ENCODE assay signal across 18 mouse cellular contexts in the genomic region with DNA sequence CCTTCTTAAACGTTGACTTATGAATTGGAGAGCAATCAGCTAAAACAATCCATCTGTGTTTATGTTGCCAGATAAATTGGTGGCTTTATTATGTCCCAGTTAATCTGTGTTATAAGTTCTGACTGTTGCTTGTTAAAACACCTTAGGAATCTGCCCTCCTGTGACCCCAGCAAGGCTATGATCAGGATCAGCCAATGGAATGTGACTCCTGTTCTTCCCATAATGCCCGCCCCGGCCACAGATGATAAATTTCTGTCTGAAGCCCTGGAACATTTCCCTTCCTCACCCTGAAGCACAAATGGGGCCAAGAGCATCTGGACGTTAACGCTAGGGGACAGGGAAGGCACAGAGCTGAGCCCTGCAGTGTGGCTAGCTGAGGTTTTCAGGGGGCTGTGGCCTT. TPM values are rescaled to one million over a fixed set of nuclear protein-coding genes. Genes with fewer than 3 reads are reported as not detected.
DNase-seq lines count a peak whose midpoint lies in the region; ATAC-seq and TF ChIP-seq lines count a peak whose summit lies in the region.
"Had no signal": no experiment of that assay in that cellular context is flagged by ENCODE, and none has a peak within 500 bp of the region (broad histone marks: within the 10 kb centered on the region; RNA-seq: fewer than 3 reads in every experiment).

No protein-coding gene starts in this region.

- no peak for ATAC-seq in limb, embryonic 11.5 days (ENCODE audit: insufficient number of reproducible peaks, low FRiP score, low TSS enrichment, low read depth)
- ATAC-seq in erythroid progenitor cell, adult 5-6 weeks (replicated peaks; ENCODE audit: low FRiP score, poor library complexity, severe bottlenecking), result no peak
- no peak for ATAC-seq in inflammation-experienced regulatory T-cells, adult 6 months
- no peak for ATAC-seq in megakaryocyte-erythroid progenitor cell, adult 5-6 weeks (replicated peaks; ENCODE audit: low FRiP score, low TSS enrichment, poor library complexity, severe bottlenecking)
- ATAC-seq: forebrain, embryonic 16.5 days had no signal

- whole genome bisulfite sequencing in cerebellum, adult 2 months, result 15% methylated on average over 5 of the region's 5 CpGs
- WGBS in limb, embryonic 11.5 days, result 5% methylated on average over 5 of the region's 5 CpGs

- H3K27me3 ChIP-seq in cerebellum, adult 2 months (ENCODE audit: control insufficient read depth, insufficient read depth, low read length), result no peaks in the 10 kb centered on the region
- H3K27me3 ChIP-seq in limb, embryonic 11.5 days (ENCODE audit: control insufficient read depth, insufficient read depth, low read length), result no peaks in the 10 kb centered on the region
- H3K27me3 ChIP-seq: embryonic facial prominence, embryonic 15.5 days; heart, embryonic 15.5 days; hindbrain, embryonic 13.5 days; liver, embryonic 13.5 days had no signal

- H3K36me3 ChIP-seq in limb, embryonic 11.5 days (ENCODE audit: control insufficient read depth, insufficient read depth, low read length), result no peaks in the 10 kb centered on the region
- H3K36me3 ChIP-seq: heart, embryonic 15.5 days; hindbrain, embryonic 13.5 days; liver, embryonic 13.5 days had no signal

- no peaks in the 10 kb centered on the region for H3K9me3 ChIP-seq in limb, embryonic 11.5 days (ENCODE audit: control insufficient read depth, low read length)
- H3K9me3 ChIP-seq: embryonic facial prominence, embryonic 15.5 days; heart, embryonic 15.5 days; hindbrain, embryonic 13.5 days; liver, embryonic 13.5 days; midbrain, embryonic 10.5 days had no signal

- 0 out of 2 replicates have a peak overlapping the region, but pooled peaks have one; percentile 68 for H3K27ac ChIP-seq in cerebellum, adult 2 months (ENCODE audit: insufficient read depth, low read length)
- H3K27ac ChIP-seq in limb, embryonic 11.5 days (replicated peaks; ENCODE audit: low read depth, low read length), result no peak overlapping the region
- H3K27ac ChIP-seq: embryonic facial prominence, embryonic 15.5 days; heart, embryonic 15.5 days; hindbrain, embryonic 13.5 days; liver, embryonic 13.5 days; midbrain, embryonic 10.5 days had no signal

- no peak overlapping the region for H3K4me3 ChIP-seq in cerebellum, adult 2 months (replicated peaks; ENCODE audit: insufficient read depth, low read depth, low read length)
- H3K4me3 ChIP-seq in limb, embryonic 11.5 days (ENCODE audit: low read depth, low read length), result no peak overlapping the region
- H3K4me3 ChIP-seq: embryonic facial prominence, embryonic 15.5 days; heart, embryonic 15.5 days; hindbrain, embryonic 13.5 days; liver, embryonic 13.5 days; midbrain, embryonic 10.5 days had no signal

- DNase-seq in cerebellum, adult 2 months, result no peak
- DNase-seq in cerebellum, adult 11 months, result no peak
- DNase-seq in embryo, embryonic 11 days, result peak; percentile 64
- DNase-seq in kidney, adult 9 months, result peak; percentile 51
- peak; percentile 56 for DNase-seq in limb, embryonic 11.5 days (ENCODE audit: low spot score)
- DNase-seq: B cell, adult 2 months; cerebellum, postnatal 10 days; gastrocnemius, postnatal 36 days; liver, embryonic 13.5 days; lung, postnatal 10 days had no signal

- no peak for TF ChIP-seq CTCF in cerebellum, adult 2 months (IDR thresholded peaks at IDR 0.05; ENCODE audit: borderline replicate concordance, insufficient read depth, low read depth, low read length)

- no peak for TF ChIP-seq POLR2A in cerebellum, adult 2 months (IDR thresholded peaks at IDR 0.05; ENCODE audit: borderline replicate concordance, insufficient read depth, low read length)

- H3K9ac ChIP-seq in limb, embryonic 11.5 days (ENCODE audit: low read length), result no peak overlapping the region
- H3K9ac ChIP-seq: embryonic facial prominence, embryonic 15.5 days; heart, embryonic 15.5 days; hindbrain, embryonic 13.5 days; liver, embryonic 13.5 days had no signal

- H3K4me2 ChIP-seq in limb, embryonic 11.5 days (ENCODE audit: low read depth, severe bottlenecking), result no peak overlapping the region
- H3K4me2 ChIP-seq: embryonic facial prominence, embryonic 15.5 days; heart, embryonic 15.5 days; hindbrain, embryonic 13.5 days; liver, embryonic 13.5 days had no signal

- H3K4me1 ChIP-seq in cerebellum, adult 2 months (ENCODE audit: control insufficient read depth, insufficient read depth, low read length), result peaks cover 41% of the 10 kb centered on the region
- peaks cover 29% of the 10 kb centered on the region for H3K4me1 ChIP-seq in limb, embryonic 11.5 days (ENCODE audit: control insufficient read depth, insufficient read depth, low read length)

RNA-seq across cellular contexts. Expression of gene Spred2, which starts 45.4 kb away (rescaled TPM):
- polyA plus RNA-seq in cerebellum, adult 2 months (2012; rRNA removed), result 40.3 and 40.6 TPM in 2 replicates
- polyA plus RNA-seq in limb, embryonic 11.5 days (2014; fragmentation: Nextera tagmentation; extraction: Ambion mirVana), result 8.2 and 8.7 TPM in 2 replicates
- 4.0 and 10.5 TPM in 2 replicates for total RNA-seq in erythroid progenitor cell, adult 5-6 weeks (2015; ENCODE audit: low replicate concordance)
- total RNA-seq in erythroid progenitor cell, adult 5-6 weeks (2017; ENCODE audit: low replicate concordance), result 1.0 and 1.6 TPM in 2 replicates
- 1 to 10 TPM; 3.4 to 5.0 (median 4.3) TPM for polyA plus RNA-seq in inflammation-experienced regulatory T-cells, adult 6 months (2017; shearing (Covaris generic))
- 21.5 and 23.6 TPM in 2 replicates for total RNA-seq in megakaryocyte-erythroid progenitor cell, adult 5-6 weeks (2014; fragmentation: Nextera tagmentation)
- 4.6 and 5.4 TPM in 2 replicates for total RNA-seq in megakaryocyte-erythroid progenitor cell, adult 5-6 weeks (2017)

Comparison
In these comparisons a context has a peak if more than half of its experiments do, and no peak if none do; other contexts are left out.
1. DNase-seq: peak in embryo, embryonic 11 days (single experiment), kidney, adult 9 months (single experiment) and limb, embryonic 11.5 days (single experiment); none in cerebellum, adult 2 months (0 of 2) and cerebellum, adult 11 months (single experiment).